Mouse (Mus musculus) forebrain, embryonic 16.5 days (tissue): ENCODE measurements around the gene Col5a3. TPM values are rescaled to one million over a fixed set of nuclear protein-coding genes. Genes with fewer than 3 reads are reported as not detected.

Experiments
- ATAC-seq: fragments of 200-750 bp; cut with Nextera tagmentation; 2 replicates; pipeline ENCODE4 v1.8.0; 2017; ENCODE audit warnings: mild to moderate bottlenecking, moderate library complexity
- H3K27ac ChIP-seq: fragments of 300-500 bp; sonication (generic); 2 replicates; pipeline ENCODE4 v1.5.1; 2014; ENCODE audit warnings: low read length, control low read depth
- H3K27me3 ChIP-seq: fragments of 300-500 bp; sonication (generic); replicated peaks from 2 replicates; pipeline ENCODE4 v1.6.1; 2014; ENCODE audit warnings: low read length; ENCODE audit not compliant: control insufficient read depth, insufficient read depth
- H3K36me3 ChIP-seq: fragments of 300-500 bp; sonication (generic); 2 replicates; pipeline ENCODE4 v1.6.1; 2014; ENCODE audit not compliant: control insufficient read depth, insufficient read depth
- H3K4me1 ChIP-seq: fragments of 300-500 bp; sonication (generic); replicated peaks from 2 replicates; pipeline ENCODE4 v1.6.1; 2014; ENCODE audit warnings: low read length; ENCODE audit not compliant: control insufficient read depth, insufficient read depth
- H3K4me2 ChIP-seq: fragments of 300-500 bp; sonication (generic); 2 replicates; pipeline ENCODE4 v1.6.1; 2014; ENCODE audit warnings: mild to moderate bottlenecking, low read length, control low read depth
- H3K4me3 ChIP-seq: fragments of 300-500 bp; sonication (generic); replicated peaks from 2 replicates; pipeline ENCODE4 v1.5.1; 2014; ENCODE audit warnings: mild to moderate bottlenecking, low read length, control low read depth
- H3K9ac ChIP-seq: fragments of 300-500 bp; sonication (generic); replicated peaks from 2 replicates; pipeline ENCODE4 v1.6.1; 2014; ENCODE audit warnings: low read depth, low read length, control low read depth
- H3K9me3 ChIP-seq: fragments of 300-500 bp; sonication (generic); 2 replicates; pipeline ENCODE4 v1.6.1; 2016; ENCODE audit warnings: low read length; ENCODE audit not compliant: control insufficient read depth
- WGBS: fragments of 180-500 bp; shearing (Covaris S2); extraction: QIAGEN DNeasy Blood & Tissue Kit; methylation state at CpG from one replicate; pipeline ENCODE4 v1.1.7; 2014; 5-methylcytosine and 5-hydroxymethylcytosine counted together
- polyA plus RNA-seq: library from polyadenylated mRNA; unstranded; fragments of >200 nt; fragmentation: Nextera tagmentation; extraction: Ambion mirVana; gene quantifications from 2 replicates; pipeline ENCODE4 v1.2.1, GENCODE M21; 2015

Col5a3 gene
- polyA plus RNA-seq, 1 experiment from 2014 or later = 0.33 TPM

GRCm38 (mm10) chr9:20758243-20758642 lies 56.6 kb downstream of the Col5a3 start:
- H3K4me1 ChIP-seq = peaks cover 13% of the 10 kb centered on the region
- no peaks in the 10 kb centered on the region for H3K9me3 ChIP-seq
- no peak overlapping the region for H3K4me3 ChIP-seq
- H3K36me3 ChIP-seq = no peaks in the 10 kb centered on the region
- ATAC-seq = no peak
- no peak overlapping the region for H3K27ac ChIP-seq
- H3K9ac ChIP-seq = no peak overlapping the region
- 66% methylated on average over 2 of the region's 2 CpGs for WGBS
- H3K27me3 ChIP-seq = no peaks in the 10 kb centered on the region
- H3K4me2 ChIP-seq = no peak overlapping the region

- Histone ChIP-seq H3K4me2 (no peak overlapping the region), H3K9ac (no peak overlapping the region), H3K9me3 (no peaks in the 10 kb centered on the region), H3K4me3 (no peak overlapping the region), H3K36me3 (no peaks in the 10 kb centered on the region), H3K4me1 (peaks cover 5% of the 10 kb centered on the region), H3K27ac (no peak overlapping the region), H3K27me3 (no peaks in the 10 kb centered on the region)
- ATAC-seq = peak; percentile 24; the same call in 1 of the 2 replicates
- WGBS = 60% methylated on average over 6 of the region's 6 CpGs
These were observed 57.5 kb downstream of the Col5a3 start for GRCm38 (mm10) chr9:20757087-20757955.

- ATAC-seq = no peak
- H3K4me2 ChIP-seq = no peak overlapping the region
- H3K27ac ChIP-seq = no peak overlapping the region
- no peaks in the 10 kb centered on the region for H3K27me3 ChIP-seq
- no peaks in the 10 kb centered on the region for H3K4me1 ChIP-seq
- no peak overlapping the region for H3K4me3 ChIP-seq
- H3K9ac ChIP-seq = no peak overlapping the region
- WGBS = 91% methylated on average over 4 of the region's 4 CpGs
- no peaks in the 10 kb centered on the region for H3K36me3 ChIP-seq
- H3K9me3 ChIP-seq = no peaks in the 10 kb centered on the region
These were observed 58.7 kb downstream of the Col5a3 start for GRCm38 (mm10) chr9:20756081-20756700.

DNA sequence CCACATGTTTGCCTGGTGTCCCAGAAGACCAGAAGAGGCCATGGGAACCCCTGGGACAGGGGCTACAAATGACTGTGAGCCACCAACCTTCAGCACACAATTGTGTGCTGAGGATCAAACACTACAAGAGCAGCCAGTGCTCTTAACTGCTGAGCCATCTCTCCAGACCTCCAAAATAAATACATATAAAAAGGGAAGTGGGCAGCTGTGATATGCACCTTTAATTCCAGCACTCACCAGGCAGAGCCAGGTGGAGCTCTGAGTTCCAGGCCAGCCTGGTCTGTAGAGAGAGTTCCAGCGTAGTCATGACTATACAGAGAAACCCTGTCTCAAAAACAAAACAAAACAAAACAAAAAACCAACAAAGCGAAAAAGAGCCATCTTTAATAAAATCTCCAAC lies 60.5 kb downstream of the Col5a3 start:
- no peaks in the 10 kb centered on the region for H3K36me3 ChIP-seq
- H3K4me1 ChIP-seq = no peaks in the 10 kb centered on the region
- ATAC-seq = no peak
- H3K27ac ChIP-seq = no peak overlapping the region
- no peak overlapping the region for H3K4me3 ChIP-seq
- H3K4me2 ChIP-seq = no peak overlapping the region
- no peak overlapping the region for H3K9ac ChIP-seq
- H3K9me3 ChIP-seq = no peaks in the 10 kb centered on the region
- H3K27me3 ChIP-seq = no peaks in the 10 kb centered on the region
- 89% methylated on average over 2 of the region's 2 CpGs for WGBS

- Histone ChIP-seq H3K4me3 (no peak overlapping the region), H3K4me1 (peaks cover 3% of the 10 kb centered on the region; the same call in 1 of the 2 replicates), H3K36me3 (no peaks in the 10 kb centered on the region), H3K4me2 (no peak overlapping the region), H3K27ac (no peak overlapping the region), H3K27me3 (no peaks in the 10 kb centered on the region), H3K9ac (no peak overlapping the region), H3K9me3 (no peaks in the 10 kb centered on the region)
- ATAC-seq = peak; percentile 55
- WGBS = 58% methylated on average over 6 of the region's 6 CpGs
These were observed 63.3 kb downstream of the Col5a3 start for GRCm38 (mm10) chr9:20751477-20752029.

- Histone ChIP-seq H3K9ac (no peak overlapping the region), H3K4me3 (no peak overlapping the region), H3K27me3 (peaks cover 9% of the 10 kb centered on the region), H3K9me3 (no peaks in the 10 kb centered on the region), H3K27ac (no peak overlapping the region), H3K4me1 (peaks cover 15% of the 10 kb centered on the region), H3K4me2 (no peak overlapping the region), H3K36me3 (no peaks in the 10 kb centered on the region)
- 83% methylated on average over 5 of the region's 5 CpGs for WGBS
- no peak for ATAC-seq
These were observed 65.7 kb downstream of the Col5a3 start for GRCm38 (mm10) chr9:20749213-20749612.

- H3K4me2 ChIP-seq = no peak overlapping the region
- peaks cover 17% of the 10 kb centered on the region for H3K4me1 ChIP-seq
- no peak for ATAC-seq
- H3K27me3 ChIP-seq = peaks cover 9% of the 10 kb centered on the region
- no peak overlapping the region for H3K9ac ChIP-seq
- no peak overlapping the region for H3K27ac ChIP-seq
- H3K4me3 ChIP-seq = no peak overlapping the region
- H3K9me3 ChIP-seq = no peaks in the 10 kb centered on the region
- H3K36me3 ChIP-seq = no peaks in the 10 kb centered on the region
- 86% methylated on average over 3 of the region's 3 CpGs for WGBS
These were observed 66.3 kb downstream of the Col5a3 start for GRCm38 (mm10) chr9:20748540-20748939.

DNA sequence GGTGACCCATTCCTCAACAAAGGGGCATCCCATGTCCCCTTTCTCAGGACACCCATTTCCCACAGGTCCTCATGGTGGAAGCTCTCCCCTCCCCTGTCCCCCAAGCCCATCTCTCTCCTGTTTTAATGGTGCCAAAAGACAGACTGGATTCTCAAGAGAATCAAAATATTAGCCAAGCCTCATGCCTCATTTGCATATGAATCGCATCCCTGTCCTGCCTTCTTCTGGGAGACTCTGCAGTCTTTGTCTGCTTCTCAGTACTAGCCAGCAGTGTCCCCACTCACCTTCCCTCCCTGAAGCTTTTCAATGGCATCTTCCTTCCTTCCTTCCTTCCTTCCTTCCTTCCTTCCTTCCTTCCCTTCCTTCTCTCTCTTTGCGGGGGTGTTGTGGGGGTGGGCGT lies 67.2 kb downstream of the Col5a3 start:
- WGBS = 0% methylated on average over 3 of the region's 3 CpGs
- Histone ChIP-seq H3K9me3 (no peaks in the 10 kb centered on the region), H3K4me1 (peaks cover 17% of the 10 kb centered on the region), H3K27ac (no peak overlapping the region), H3K4me3 (no peak overlapping the region), H3K27me3 (peaks cover 9% of the 10 kb centered on the region), H3K4me2 (no peak overlapping the region), H3K9ac (no peak overlapping the region), H3K36me3 (no peaks in the 10 kb centered on the region)
- ATAC-seq = no peak

DNA sequence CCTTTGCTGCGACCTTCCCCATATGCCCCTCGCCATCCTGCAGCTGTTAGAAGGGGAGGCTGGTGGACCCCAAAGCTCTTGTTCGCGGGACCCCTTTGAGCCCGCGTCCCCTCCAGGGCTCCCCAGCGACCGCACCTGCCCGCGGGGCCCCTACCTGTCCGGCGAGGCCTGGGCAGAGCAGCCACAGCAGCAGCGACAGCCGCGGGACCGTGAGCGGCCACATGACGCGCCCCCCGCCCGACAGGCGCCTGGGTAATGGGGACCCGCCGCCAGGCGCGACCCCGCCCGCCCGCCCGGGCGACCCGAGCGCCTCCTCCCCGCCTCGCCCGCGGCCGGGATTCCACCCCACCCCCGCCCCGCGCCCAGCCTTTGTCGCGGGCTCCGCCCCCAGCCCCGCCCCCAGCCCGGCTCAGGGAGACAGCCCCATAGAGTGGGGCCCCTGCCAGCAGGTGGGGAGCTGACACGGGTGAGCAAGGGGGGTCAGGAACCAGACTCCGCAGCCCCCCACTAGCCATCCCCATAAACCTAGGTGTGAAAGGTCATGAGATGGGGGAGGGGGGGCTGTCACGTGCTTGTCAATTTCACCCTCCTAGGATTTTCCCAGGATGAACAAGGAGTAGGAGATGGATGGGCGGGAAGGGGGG lies 68.7 kb downstream of the Col5a3 start, which contains the start of gene Olfm2:
Gene Olfm2, minus strand, starts transcription at position 333 of the 644 bp plus-strand sequence.
- peaks cover 17% of the 10 kb centered on the region for H3K4me1 ChIP-seq
- no peak within 1 kb of the TSS for H3K27ac ChIP-seq
- peak within 1 kb of the TSS; percentile 61 for H3K4me3 ChIP-seq
- H3K9me3 ChIP-seq = no peaks in the 10 kb centered on the region
- no peaks in the 10 kb centered on the region for H3K36me3 ChIP-seq
- H3K27me3 ChIP-seq = peaks cover 9% of the 10 kb centered on the region
- H3K9ac ChIP-seq = peak within 1 kb of the TSS; percentile 86
- WGBS = 2% methylated on average over 27 of the region's 50 CpGs
- ATAC-seq = peak; percentile 51
- H3K4me2 ChIP-seq = peak within 1 kb of the TSS; percentile 61
